Mouse (Mus musculus) liver, embryonic 14.5 days (tissue): Measurements from ENCODE around the gene Nhej1. TPM values are rescaled to one million over a fixed set of nuclear protein-coding genes. Genes with fewer than 3 reads are reported as not detected.

Experiments used
- ATAC-seq: fragments of 200-750 bp; cut with Nextera tagmentation; 2 replicates; pipeline ENCODE4 v1.8.0; 2017; ENCODE audit warnings: moderate number of reproducible peaks, mild to moderate bottlenecking, moderate library complexity; ENCODE audit not compliant: insufficient read depth
- DNase-seq, 3 experiments: peaks; one replicate each; pipeline ENCODE4 v3.0.0-alpha.2; 2012 to 2013; ENCODE audit warnings: low read depth in 3 of 3, low spot score in 3 of 3
- H3K27ac ChIP-seq: fragments of 300-500 bp; sonication (generic); 2 replicates; pipeline ENCODE4 v1.5.1; 2014; ENCODE audit warnings: moderate library complexity, mild to moderate bottlenecking, control low read depth, inconsistent platforms
- H3K27me3 ChIP-seq: fragments of 300-500 bp; sonication (generic); 2 replicates; pipeline ENCODE4 v1.6.1; 2014; ENCODE audit warnings: mild to moderate bottlenecking, low read length, moderate library complexity; ENCODE audit not compliant: control insufficient read depth, insufficient read depth
- H3K36me3 ChIP-seq: fragments of 300-500 bp; sonication (generic); replicated peaks from 2 replicates; pipeline ENCODE4 v1.6.1; 2014; ENCODE audit warnings: low read depth; ENCODE audit not compliant: control insufficient read depth, insufficient read depth
- H3K4me1 ChIP-seq, 2 experiments: fragments of 200-500 bp in 1 of 2; fragments of 300-500 bp in 1 of 2; sonication (generic) in 1 of 2; replicated peaks; 2 replicates each; pipeline ENCODE4 v1.6.1; 2012 to 2014; ENCODE audit warnings: antibody characterized with exemption in 1 of 2, inconsistent platforms in 1 of 2, low read length in 1 of 2; ENCODE audit not compliant: control insufficient read depth in 2 of 2, insufficient read depth in 2 of 2
- H3K4me2 ChIP-seq: fragments of 300-500 bp; sonication (generic); 2 replicates; pipeline ENCODE4 v1.6.1; 2014; ENCODE audit warnings: low read depth, mild to moderate bottlenecking, control low read depth, moderate library complexity
- H3K4me3 ChIP-seq, 2 experiments: fragments of 200-500 bp in 1 of 2; fragments of 300-500 bp in 1 of 2; sonication (generic) in 1 of 2; 2 replicates each; pipeline ENCODE4 v1.5.1; 2012 to 2014; ENCODE audit warnings: low read depth in 2 of 2, low read length in 2 of 2, mild to moderate bottlenecking in 2 of 2, control low read depth in 1 of 2, inconsistent platforms in 1 of 2, moderate library complexity in 1 of 2; ENCODE audit not compliant: insufficient read depth in 1 of 2
- H3K9ac ChIP-seq: fragments of 300-500 bp; sonication (generic); replicated peaks from 2 replicates; pipeline ENCODE4 v1.6.1; 2014; ENCODE audit warnings: mild to moderate bottlenecking, control low read depth, moderate library complexity
- H3K9me3 ChIP-seq: fragments of 300-500 bp; sonication (generic); 2 replicates; pipeline ENCODE4 v1.6.1; 2016; ENCODE audit warnings: low read length, mixed read lengths; ENCODE audit not compliant: control insufficient read depth
- CTCF ChIP-seq: IDR thresholded peaks from 2 replicates; pipeline ENCODE4 v1.5.1; 2016; ENCODE audit warnings: antibody characterized with exemption, low read depth, control low read depth
- EP300 ChIP-seq: IDR thresholded peaks from 2 replicates; pipeline ENCODE4 v1.6.1; 2016; ENCODE audit warnings: antibody characterized with exemption, low read depth
- WGBS: fragments of 180-500 bp; shearing (Covaris S2); extraction: QIAGEN DNeasy Blood & Tissue Kit; methylation state at CpG from one replicate; pipeline ENCODE4 v1.1.7; 2014; ENCODE audit not compliant: insufficient replicate concordance; 5-methylcytosine and 5-hydroxymethylcytosine counted together
- polyA plus RNA-seq, 2 experiments: library from polyadenylated mRNA; depleted of rRNA in 1 of 2; stranded (reverse) in 1 of 2; unstranded in 1 of 2; fragments of >200 nt; fragmentation: Nextera tagmentation in 1 of 2; extraction: Ambion mirVana in 1 of 2; gene quantifications; 2 replicates each; pipeline versions ENCODE4 v1.2.1 to v1.2.3; 2012 to 2014

The Nhej1 gene
- polyA plus RNA-seq, 2 experiments = 2.0 to 5.2 TPM

GRCm38 (mm10) chr1:74997231-74997630 lies 127.8 kb downstream of the Nhej1 start:
- Histone ChIP-seq H3K36me3 (no peaks in the 10 kb centered on the region), H3K9me3 (no peaks in the 10 kb centered on the region), H3K4me2 (no peak overlapping the region), H3K27ac (no peak overlapping the region), H3K4me1 (no peaks in the 10 kb centered on the region), H3K4me3 (no peak overlapping the region), H3K27me3 (no peaks in the 10 kb centered on the region), H3K9ac (no peak overlapping the region)
- ATAC-seq = no peak
- WGBS = 45% methylated on average over 2 of the region's 2 CpGs
- TF ChIP-seq EP300 (no peak), CTCF (no peak)
- no peak for DNase-seq

- DNase-seq (no peak), ATAC-seq (no peak)
- Histone ChIP-seq H3K4me1 (no peaks in the 10 kb centered on the region), H3K4me2 (no peak overlapping the region), H3K27me3 (no peaks in the 10 kb centered on the region), H3K36me3 (no peaks in the 10 kb centered on the region), H3K9ac (no peak overlapping the region), H3K9me3 (no peaks in the 10 kb centered on the region), H3K4me3 (no peak overlapping the region), H3K27ac (no peak overlapping the region)
- TF ChIP-seq CTCF (no peak), EP300 (no peak)
- WGBS = 63% methylated on average over 8 of the region's 8 CpGs
Measured at GRCm38 (mm10) chr1:74977001-74977400, 148.0 kb downstream of the Nhej1 start.

- no peak overlapping the region for H3K4me2 ChIP-seq
- DNase-seq (no peak), ATAC-seq (no peak)
- H3K27me3 ChIP-seq = no peaks in the 10 kb centered on the region
- H3K27ac ChIP-seq = no peak overlapping the region
- H3K4me1 ChIP-seq = no peaks in the 10 kb centered on the region
- no peaks in the 10 kb centered on the region for H3K9me3 ChIP-seq
- TF ChIP-seq CTCF (no peak), EP300 (no peak)
- H3K9ac ChIP-seq = no peak overlapping the region
- H3K4me3 ChIP-seq = no peak overlapping the region
- 64% methylated on average over 1 of the region's 1 CpGs for WGBS
- H3K36me3 ChIP-seq = no peaks in the 10 kb centered on the region
Measured at GRCm38 (mm10) chr1:74975936-74976335, 149.1 kb downstream of the Nhej1 start.

- ATAC-seq (no peak), DNase-seq (no peak)
- no peak overlapping the region for H3K4me2 ChIP-seq
- H3K4me1 ChIP-seq = no peaks in the 10 kb centered on the region
- no peak for TF ChIP-seq EP300
- peak; percentile 31 for TF ChIP-seq CTCF
- H3K27me3 ChIP-seq = no peaks in the 10 kb centered on the region
- H3K9ac ChIP-seq = no peak overlapping the region
- no peak overlapping the region for H3K27ac ChIP-seq
- no peaks in the 10 kb centered on the region for H3K9me3 ChIP-seq
- no peak overlapping the region for H3K4me3 ChIP-seq
- H3K36me3 ChIP-seq = no peaks in the 10 kb centered on the region
- WGBS = 60% methylated on average over 6 of the region's 6 CpGs
Measured at GRCm38 (mm10) chr1:74973590-74973989, 151.4 kb downstream of the Nhej1 start.

- Histone ChIP-seq H3K27ac (no peak overlapping the region), H3K36me3 (no peaks in the 10 kb centered on the region), H3K4me2 (no peak overlapping the region), H3K9me3 (no peaks in the 10 kb centered on the region), H3K27me3 (no peaks in the 10 kb centered on the region), H3K4me3 (no peak overlapping the region), H3K4me1 (no peaks in the 10 kb centered on the region), H3K9ac (no peak overlapping the region)
- peak in 1 of 3 experiments; percentile 4 for DNase-seq
- TF ChIP-seq CTCF (no peak), EP300 (no peak)
- peak; percentile 61 for ATAC-seq
- WGBS = 51% methylated on average over 4 of the region's 4 CpGs
Measured at GRCm38 (mm10) chr1:74971353-74972050, 153.5 kb downstream of the Nhej1 start.
